Mouse (Mus musculus) brown adipose tissue, adult 24 weeks (tissue): Measurements from ENCODE around the gene Areg. TPM values are rescaled to one million over a fixed set of nuclear protein-coding genes. Genes with fewer than 3 reads are reported as not detected.

Experiments used
- H3K27ac ChIP-seq: fragments of 200-500 bp; replicated peaks from 2 replicates; pipeline ENCODE4 v1.5.1; 2012; ENCODE audit warnings: low read depth, mild to moderate bottlenecking, low read length
- H3K4me1 ChIP-seq: fragments of 200-500 bp; 2 replicates; pipeline ENCODE4 v1.6.1; 2012; ENCODE audit warnings: low read length, mixed read lengths; ENCODE audit not compliant: control insufficient read depth, insufficient read depth, insufficient read length
- H3K4me3 ChIP-seq: fragments of 200-500 bp; 2 replicates; pipeline ENCODE4 v1.5.1; 2012; ENCODE audit warnings: low read depth, mild to moderate bottlenecking, low read length, moderate library complexity; ENCODE audit not compliant: insufficient read depth
- polyA plus RNA-seq: library from polyadenylated mRNA; stranded (reverse); fragments of >200 nt; gene quantifications from 2 replicates; pipeline ENCODE4 v1.2.4, GENCODE M21; 2012; ENCODE audit not compliant: missing spikeins, insufficient read depth, insufficient read length

Gene Areg
- not detected in 2 replicates for polyA plus RNA-seq

DNA sequence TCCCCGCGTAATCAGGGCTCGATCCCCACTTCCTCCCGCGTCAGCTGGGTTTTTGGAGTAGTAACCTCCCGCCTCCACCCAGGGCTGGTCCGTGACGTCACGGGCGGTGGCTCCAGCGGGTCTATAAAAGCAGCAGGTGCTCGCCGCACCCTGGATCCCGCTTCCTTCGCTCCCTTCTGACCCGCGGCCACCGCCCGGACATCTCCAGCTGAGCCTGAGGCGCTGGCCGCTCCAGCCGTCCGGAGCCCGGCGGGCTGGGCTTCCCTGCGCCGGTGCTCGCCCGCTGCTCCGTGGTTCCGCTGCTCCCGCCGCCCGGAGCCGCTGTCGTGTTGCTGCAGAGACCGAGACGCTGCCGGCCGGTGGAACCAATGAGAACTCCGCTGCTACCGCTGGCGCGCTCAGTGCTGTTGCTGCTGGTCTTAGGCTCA is at the start of gene Areg:
Gene Areg, plus strand, starts transcription at position 154 of the 428 bp plus-strand sequence.
- Histone ChIP-seq H3K27ac (no peak within 1 kb of the TSS), H3K4me1 (no peaks in the 10 kb centered on the region)

DNA sequence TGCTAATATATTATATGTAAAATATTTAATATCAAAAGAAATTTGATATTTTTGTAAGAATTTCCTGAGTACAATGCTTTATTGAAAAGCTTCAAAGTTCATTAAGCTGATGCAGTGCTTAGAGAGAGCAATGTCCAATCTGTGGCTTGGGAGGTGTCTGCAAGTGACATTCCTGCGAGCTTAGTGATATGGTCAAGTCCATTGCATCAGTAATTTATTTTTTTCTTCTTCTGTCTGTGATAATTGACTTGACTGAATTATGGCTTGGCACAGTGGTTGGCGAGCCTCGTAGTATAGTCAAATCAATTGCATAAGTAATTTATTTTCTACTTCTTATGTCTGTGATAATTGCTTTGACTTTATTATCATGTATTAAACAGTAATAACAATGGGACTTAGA is 49.1 kb upstream of the Areg start:
- H3K4me3 ChIP-seq: no peak overlapping the region
- no peaks in the 10 kb centered on the region for H3K4me1 ChIP-seq
- H3K27ac ChIP-seq: no peak overlapping the region

More for the DNA sequence above, at the start of gene Areg:
- peak within 1 kb of the TSS; percentile 52 for H3K4me3 ChIP-seq

DNA sequence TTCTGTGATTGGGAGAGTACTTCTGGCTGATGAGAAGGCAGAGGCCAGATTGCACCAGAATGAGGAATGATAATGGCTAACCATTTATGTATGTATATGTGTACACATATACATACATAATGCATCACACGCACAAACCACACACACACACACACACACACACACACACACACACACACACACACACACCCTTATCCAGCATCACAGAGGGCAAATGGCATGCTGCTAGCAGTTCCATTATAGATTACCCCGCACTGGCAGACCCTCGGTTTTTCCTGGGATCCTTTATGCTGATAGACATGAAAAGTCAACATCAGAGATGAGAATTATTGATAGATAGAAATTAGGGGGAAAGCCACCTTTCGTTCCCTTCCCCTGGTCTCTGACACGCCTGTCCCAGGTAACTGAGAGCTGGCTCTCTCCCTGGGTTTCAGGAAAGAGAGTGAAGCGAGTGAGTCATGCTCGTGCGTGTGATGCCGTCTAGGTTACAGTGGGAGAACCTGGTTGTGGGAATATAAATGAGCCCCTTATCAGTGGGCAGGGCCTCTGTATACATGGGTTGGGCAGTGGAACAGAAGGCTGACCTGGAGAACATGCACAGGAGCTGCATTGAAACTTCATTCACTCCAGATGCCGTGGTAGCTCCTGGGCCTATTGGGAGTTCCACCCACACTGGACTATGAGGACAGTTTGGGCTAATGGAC is 41.3 kb upstream of the Areg start:
- Histone ChIP-seq H3K4me1 (no peaks in the 10 kb centered on the region), H3K27ac (no peak overlapping the region), H3K4me3 (no peak overlapping the region)

DNA sequence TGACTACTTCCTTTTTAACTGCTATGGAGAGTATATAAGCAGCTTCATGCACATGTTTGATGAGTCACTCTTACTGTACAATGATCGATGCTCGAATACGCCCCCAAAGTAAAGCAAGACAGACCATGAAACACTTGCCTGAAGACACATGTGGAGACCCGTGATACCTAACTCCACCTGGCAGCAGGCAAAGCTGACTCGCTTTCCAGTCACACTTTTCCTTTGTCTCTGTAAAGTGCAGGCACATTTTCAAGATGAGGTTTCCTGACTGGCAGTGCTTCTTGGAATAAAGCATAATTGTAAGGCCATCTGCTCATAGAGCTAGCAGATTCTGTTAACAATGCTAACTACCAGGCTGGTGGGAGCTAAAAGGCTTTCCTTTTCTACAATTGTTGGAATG is 37.7 kb upstream of the Areg start:
- Histone ChIP-seq H3K27ac (no peak overlapping the region), H3K4me3 (no peak overlapping the region), H3K4me1 (no peaks in the 10 kb centered on the region; the same call in 1 of the 2 replicates)

DNA sequence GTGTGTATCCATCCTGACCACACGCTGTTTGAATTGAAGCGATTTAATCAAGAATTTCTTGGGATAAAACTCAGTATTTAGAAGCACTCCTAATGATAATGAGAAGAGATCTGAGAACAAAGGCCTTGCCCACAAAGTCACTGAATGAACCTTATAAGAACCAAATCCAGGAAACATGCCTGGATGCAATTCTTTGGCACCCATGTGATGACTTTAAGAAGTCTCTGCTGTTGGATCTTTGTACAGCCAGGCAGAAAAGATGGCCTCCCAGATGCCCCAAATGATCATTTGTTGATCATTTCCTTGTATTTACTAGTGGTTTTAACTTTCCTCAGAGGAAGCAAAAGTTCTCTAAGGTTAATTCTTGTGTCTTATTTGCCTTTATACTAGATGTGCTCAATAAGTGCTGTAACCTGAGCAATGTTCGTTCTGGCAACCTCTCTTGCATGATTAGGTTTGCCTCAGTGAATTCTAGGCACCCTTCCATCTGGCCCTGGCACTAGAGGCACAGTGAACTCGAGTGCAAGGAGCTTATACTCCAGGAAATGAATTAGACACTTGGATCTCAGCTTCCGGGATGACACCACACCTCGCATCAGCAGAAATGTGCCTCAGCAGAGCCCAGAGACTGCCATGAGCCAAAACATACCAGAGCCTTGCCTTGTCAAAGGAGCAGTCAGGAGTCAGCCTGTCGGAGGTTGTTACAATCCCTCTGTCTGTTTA is 35.3 kb upstream of the Areg start:
- Histone ChIP-seq H3K4me1 (no peaks in the 10 kb centered on the region; the same call in 1 of the 2 replicates), H3K4me3 (no peak overlapping the region), H3K27ac (no peak overlapping the region)

DNA sequence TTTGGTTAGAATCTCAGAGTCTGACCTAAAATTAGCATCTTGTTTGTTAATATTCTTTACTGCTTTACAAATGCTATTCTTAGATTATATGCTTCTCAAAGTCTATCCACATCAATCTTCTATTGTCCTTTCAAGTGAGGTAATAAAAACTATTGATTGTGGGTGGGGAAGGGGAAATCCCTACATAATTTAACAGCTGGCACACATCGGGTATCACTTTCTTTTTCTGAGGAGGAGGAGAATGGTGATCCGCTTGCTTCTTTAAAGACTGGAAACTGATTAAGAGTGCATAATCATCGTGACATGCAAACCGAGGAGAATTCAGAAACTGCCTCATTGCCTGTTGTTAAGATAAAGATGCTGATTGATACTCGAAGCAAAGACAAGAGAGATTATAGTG is 33.2 kb upstream of the Areg start:
- no peak overlapping the region for H3K4me3 ChIP-seq
- H3K4me1 ChIP-seq: no peaks in the 10 kb centered on the region; the same call in 1 of the 2 replicates
- no peak overlapping the region for H3K27ac ChIP-seq

DNA sequence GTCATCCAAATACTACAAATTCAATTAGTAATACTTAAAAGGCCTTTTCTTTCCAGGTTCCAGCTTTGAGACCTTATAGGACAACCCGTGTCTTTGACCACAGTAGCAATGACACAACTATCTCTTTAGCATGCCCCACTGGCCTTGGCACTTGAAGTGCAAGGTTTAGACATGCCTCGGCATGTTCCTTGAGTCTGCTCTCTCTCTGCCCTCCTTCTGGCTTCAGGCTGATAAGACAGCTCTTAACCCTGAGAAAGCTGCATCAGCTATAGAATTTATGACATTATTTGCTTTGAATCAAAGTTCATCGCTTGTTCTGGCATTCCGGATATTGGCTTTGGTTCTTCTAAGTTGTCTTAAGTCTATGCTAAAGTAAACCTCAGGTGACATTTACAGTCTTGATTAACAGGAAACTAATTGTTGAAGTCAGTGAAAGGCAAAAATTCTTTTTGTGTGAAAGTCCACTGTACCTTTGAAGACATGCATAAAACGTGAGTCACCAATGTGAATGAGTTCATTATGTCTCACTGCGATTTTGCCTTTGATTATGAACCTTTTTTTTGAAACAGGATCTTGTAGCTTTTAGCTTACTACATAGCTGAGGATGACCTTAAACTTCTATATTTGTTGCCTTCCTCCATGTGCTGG is 29.3 kb upstream of the Areg start:
- Histone ChIP-seq H3K4me3 (no peak overlapping the region), H3K27ac (no peak overlapping the region), H3K4me1 (no peaks in the 10 kb centered on the region)

DNA sequence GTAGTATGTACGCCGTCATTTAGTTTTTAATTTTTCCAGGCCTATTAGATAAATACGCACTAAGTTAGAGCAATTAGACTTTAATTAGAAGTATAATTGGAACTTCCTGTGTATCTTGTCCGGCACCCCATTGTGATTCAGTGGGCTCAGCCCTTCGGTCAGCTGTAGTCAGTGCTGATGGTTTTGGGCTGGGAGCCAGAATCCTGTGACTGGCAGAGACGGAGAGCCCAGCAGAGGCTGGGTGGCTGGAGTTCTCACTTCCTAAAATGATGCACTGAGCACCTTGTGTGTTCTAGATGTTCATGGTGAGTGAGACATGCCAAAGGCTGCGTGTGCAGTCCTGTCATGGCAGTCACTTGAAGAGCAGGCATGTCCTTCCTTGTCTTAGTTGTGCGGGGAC is 28.4 kb upstream of the Areg start:
- Histone ChIP-seq H3K4me3 (no peak overlapping the region), H3K27ac (no peak overlapping the region), H3K4me1 (no peaks in the 10 kb centered on the region)

DNA sequence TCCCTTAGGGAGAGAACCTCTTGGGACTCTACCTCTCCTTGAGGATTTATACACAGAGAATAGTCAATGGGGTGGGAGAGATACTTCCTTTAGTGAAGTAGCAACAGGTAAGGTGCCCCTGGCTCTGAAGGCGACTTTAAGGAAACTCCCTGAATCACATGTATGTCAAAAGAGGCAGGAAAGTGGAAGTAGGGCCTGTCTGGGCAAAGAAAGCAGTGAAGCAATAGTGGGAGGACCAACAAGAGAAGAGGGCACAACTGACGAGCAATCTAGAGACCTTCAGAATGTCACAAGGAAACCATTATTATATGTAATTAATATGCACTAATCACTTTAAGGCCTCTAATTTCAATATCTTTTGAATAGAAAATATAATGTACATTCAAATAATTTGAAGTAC is 25.4 kb upstream of the Areg start:
- Histone ChIP-seq H3K27ac (no peak overlapping the region), H3K4me3 (no peak overlapping the region), H3K4me1 (no peaks in the 10 kb centered on the region)

DNA sequence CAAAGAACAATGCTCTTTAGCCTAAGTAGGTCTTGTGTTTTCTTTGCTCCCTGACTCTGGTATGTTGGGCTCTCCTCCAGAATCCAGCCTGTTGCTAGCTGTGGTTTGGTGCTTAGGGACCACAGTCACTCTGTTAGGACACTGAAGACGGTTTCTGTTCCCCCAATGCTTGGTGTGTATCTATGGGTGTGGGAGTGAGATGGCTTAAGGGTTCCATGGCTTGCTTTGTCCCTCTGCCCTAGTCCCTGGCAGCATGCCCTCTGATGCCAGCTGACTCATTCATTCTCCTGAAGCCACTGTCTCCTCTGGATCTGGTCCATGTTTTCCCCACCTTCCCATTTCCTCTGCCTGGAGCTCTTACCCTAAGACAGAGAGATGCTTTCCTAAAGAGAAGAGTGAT is 24.8 kb upstream of the Areg start:
- H3K4me1 ChIP-seq: no peaks in the 10 kb centered on the region
- no peak overlapping the region for H3K4me3 ChIP-seq
- no peak overlapping the region for H3K27ac ChIP-seq

DNA sequence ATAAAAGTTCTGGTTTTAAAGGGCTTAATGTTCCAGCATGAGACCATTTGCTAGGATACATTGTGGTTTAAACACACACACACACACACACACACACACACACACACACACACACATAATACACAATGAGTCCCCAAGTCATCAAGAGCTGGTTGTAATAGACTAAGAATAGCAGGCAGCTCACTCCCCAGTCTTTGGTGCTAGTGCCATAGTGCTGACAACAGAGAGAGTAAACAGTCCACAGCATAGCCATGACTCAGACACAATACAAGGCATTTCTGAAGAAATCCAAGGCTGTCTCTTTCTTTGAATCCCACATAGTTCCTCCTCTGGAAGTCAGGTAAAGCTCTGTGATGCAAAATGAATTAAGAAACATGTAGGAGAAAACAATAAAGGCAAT is 20.8 kb upstream of the Areg start:
- no peak overlapping the region for H3K27ac ChIP-seq
- H3K4me3 ChIP-seq: no peak overlapping the region
- no peaks in the 10 kb centered on the region for H3K4me1 ChIP-seq

DNA sequence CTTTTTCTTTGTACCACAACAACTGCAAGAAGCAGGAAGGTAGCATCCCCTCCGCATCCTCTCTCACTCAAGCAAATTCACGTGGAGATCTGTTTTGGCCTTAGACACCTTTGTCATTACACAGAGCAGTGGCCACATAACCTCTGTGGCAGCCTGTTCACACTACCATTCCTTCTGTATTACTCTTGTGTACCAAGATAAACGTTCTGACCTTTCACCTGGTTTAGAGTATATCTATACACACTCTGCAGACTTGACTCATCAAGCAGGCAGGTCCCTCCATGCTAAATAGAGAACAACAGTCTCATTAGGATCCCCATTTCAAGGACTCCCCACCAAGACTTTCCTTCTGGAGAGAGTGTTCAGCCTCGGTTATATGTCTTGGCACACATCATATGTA is 16.0 kb upstream of the Areg start:
- Histone ChIP-seq H3K27ac (no peak overlapping the region), H3K4me3 (no peak overlapping the region), H3K4me1 (no peaks in the 10 kb centered on the region)

DNA sequence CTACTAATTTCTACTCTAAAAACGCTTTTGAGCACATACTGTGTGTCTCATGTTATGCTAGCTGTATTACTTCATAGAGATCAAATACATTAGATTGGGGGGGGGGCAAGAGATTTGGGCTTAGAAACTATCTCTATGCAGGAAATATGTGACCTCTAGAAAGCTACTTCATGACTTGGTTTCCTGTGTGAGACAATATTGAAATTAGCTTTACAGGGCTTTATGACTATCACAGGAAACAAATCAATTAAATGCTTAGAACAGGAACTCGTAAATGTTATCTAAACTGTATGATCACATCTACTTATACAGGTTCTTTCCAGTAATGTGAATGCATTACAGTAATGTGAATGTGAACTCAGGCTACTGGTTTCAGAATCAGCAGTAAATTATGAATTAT is 15.3 kb upstream of the Areg start:
- Histone ChIP-seq H3K4me1 (no peaks in the 10 kb centered on the region), H3K4me3 (no peak overlapping the region), H3K27ac (no peak overlapping the region)

DNA sequence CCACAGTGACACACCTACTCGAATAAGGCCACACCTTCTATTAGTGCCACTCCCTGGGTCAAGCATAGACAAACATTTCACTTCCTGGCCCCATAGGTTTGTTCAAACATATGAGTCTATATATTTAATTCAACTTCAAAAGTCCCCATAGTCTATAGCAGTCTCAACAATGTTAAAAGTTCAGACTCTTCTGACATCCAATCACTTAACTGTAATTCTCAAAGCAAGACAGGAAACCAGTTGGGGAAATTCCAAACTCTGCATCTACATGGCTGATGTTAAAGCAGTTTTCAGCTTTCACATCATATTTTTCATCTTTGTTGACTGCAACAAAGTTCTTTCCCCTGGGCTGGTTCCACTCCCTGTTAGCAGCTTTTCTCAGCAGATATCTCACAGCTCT is 12.8 kb upstream of the Areg start:
- no peak overlapping the region for H3K27ac ChIP-seq
- H3K4me1 ChIP-seq: no peaks in the 10 kb centered on the region
- no peak overlapping the region for H3K4me3 ChIP-seq

DNA sequence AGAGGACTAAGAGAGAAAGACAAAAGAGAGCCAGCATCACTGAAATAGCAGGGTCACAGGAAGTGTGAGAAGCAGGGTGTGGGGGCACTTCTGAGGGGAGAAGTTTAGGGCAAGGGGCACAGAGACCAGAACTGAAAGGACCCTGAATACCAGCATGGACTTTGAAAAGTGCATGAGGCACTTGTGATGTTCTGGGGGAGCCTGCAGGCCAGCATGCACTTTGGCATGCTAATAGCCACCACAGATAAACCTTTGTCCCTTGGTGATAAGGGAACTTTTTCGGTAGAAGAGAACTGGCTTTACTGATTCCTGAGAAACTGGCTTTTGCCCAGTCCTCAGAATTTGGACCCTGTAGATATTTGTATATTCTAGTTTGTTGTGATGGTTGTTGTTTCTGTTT is 4.4 kb upstream of the Areg start:
- no peak overlapping the region for H3K4me3 ChIP-seq
- no peak overlapping the region for H3K27ac ChIP-seq
- no peaks in the 10 kb centered on the region for H3K4me1 ChIP-seq
